Mouse (Mus musculus) subcutaneous adipose tissue, adult 2 months (tissue): ENCODE data around the gene Hist1h4d. TPM values are rescaled to one million over a fixed set of nuclear protein-coding genes. Genes with fewer than 3 reads are reported as not detected.

Source experiments
- polyA plus RNA-seq: library from polyadenylated mRNA; depleted of rRNA; stranded (reverse); fragments of >200 nt; gene quantifications from 2 replicates; pipeline ENCODE4 v1.2.3, GENCODE M21; 2012; ENCODE audit warnings: low replicate concordance; rRNA removed

Hist1h4d gene
- polyA plus RNA-seq = 3.8 and 10.8 TPM in 2 replicates

DNA sequence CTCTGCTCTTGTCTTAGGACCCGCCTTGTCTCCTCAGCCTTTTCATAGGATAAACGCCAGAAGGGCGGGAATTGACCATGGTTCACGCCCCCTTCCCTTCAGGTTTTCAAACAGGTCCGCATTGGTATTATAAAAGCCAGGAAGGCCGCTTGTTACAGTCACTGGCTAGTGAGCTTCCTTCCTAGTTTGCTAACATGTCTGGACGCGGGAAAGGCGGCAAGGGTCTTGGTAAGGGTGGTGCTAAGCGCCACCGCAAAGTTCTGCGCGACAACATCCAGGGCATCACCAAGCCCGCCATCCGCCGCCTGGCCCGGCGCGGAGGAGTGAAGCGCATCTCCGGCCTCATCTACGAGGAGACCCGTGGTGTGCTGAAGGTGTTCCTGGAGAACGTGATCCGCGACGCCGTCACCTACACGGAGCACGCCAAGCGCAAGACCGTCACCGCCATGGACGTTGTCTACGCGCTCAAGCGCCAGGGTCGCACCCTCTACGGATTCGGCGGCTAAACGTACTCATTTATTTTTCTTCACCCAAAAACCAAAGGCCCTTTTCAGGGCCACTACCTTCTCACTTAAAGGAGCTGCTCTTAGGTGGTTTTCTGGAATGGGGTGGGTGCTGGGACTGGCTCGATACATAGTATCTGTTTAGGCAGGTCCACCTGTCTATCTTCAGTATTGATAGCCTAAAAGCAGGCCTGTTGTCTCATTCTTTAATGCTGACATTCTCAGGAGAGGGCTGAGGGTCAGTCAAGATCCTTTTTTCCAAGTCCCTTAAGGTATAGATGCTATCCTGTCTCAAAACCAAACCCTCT, at the start of gene Hist1h4d:
TSS of gene Hist1h4d (plus strand) at position 191 of the 811 bp plus-strand sequence.

DNA sequence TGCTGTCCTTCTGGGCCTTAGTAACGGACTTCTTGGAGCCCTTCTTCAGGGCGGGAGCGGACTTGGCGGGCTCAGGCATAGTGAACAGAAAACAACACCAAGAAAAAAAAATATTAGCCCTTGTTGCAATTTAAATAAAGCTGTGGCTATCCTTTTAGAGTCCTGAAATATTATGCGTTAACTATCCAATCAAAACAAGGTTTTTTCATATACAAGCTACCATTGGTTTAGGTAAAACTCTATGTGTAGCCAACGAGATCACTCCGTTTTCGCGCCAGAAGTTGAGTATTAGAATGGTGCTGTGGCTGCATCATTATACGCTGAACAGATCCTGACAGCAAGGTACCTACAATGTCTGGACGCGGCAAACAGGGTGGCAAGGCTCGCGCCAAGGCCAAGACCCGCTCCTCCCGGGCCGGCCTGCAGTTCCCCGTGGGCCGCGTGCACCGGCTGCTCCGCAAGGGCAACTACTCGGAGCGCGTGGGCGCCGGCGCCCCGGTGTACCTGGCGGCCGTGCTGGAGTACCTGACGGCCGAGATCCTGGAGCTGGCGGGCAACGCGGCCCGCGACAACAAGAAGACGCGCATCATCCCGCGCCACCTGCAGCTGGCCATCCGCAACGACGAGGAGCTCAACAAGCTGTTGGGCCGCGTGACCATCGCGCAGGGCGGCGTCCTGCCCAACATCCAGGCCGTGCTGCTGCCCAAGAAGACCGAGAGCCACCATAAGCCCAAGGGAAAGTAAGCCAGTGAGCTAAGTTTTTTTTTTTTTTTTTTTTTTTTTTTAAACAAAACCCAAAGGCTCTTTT, 47.6 kb upstream of the Hist1h4d start, which contains the start of gene Hist1h2af:
TSS of gene Hist1h2af (plus strand) at position 347 of the 808 bp plus-strand sequence.

DNA sequence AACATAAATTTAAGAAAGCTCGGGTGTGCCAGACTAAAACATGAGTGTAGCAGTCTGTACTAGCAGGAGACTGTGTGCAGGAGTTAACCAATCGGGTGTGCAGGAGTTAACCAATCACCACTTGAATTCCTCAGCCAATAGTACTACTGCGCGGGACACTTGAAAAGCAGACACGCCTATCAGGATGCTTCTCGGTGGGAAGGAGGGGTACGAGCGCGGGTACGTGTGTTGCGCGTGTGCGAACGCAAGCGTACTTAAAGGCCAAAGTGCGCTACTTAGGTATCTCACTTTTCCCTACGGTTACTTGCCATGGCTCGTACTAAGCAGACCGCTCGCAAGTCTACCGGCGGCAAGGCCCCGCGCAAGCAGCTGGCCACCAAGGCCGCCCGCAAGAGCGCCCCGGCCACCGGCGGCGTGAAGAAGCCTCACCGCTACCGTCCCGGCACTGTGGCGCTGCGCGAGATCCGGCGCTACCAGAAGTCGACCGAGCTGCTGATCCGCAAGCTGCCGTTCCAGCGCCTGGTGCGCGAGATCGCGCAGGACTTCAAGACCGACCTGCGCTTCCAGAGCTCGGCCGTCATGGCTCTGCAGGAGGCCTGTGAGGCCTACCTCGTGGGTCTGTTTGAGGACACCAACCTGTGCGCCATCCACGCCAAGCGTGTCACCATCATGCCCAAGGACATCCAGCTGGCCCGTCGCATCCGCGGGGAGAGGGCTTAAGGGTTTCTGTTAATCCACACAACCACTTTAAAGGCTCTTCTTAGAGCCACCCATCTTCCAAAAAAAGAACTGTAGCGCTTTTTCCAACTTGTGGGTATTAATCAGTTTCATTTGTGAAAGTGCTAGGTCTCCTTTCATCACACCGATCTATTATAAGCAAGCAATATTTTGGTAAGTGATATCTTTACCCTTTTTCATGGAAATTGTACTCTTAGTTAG, 46.0 kb upstream of the Hist1h4d start, which contains the start of gene Hist1h3g:
TSS of gene Hist1h3g (plus strand) at position 286 of the 939 bp plus-strand sequence.

DNA sequence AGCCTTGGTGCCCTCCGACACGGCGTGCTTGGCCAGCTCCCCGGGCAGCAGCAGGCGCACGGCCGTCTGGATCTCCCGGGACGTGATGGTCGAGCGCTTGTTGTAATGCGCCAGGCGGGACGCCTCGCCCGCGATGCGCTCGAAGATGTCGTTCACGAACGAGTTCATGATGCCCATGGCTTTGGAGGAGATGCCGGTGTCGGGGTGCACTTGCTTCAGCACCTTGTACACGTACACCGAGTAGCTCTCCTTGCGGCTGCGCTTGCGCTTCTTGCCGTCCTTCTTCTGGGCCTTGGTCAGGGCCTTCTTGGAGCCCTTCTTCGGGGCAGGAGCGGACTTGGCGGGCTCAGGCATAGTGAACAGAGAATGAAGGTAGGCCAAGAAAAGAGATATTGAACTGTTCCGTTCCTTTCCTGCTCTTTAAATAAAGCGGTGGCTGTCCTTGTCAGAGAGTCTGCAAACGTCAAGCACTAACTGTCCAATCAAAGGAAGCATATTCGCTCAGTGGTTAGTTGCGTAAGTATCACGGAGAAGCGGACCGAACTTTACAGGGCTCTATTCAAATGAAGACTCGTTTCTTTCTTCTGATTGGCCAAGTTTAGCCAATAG, 38.3 kb upstream of the Hist1h4d start, which contains the start of gene Hist1h2bh:
TSS of gene Hist1h2bh (minus strand) at position 394 of the 609 bp plus-strand sequence.

DNA sequence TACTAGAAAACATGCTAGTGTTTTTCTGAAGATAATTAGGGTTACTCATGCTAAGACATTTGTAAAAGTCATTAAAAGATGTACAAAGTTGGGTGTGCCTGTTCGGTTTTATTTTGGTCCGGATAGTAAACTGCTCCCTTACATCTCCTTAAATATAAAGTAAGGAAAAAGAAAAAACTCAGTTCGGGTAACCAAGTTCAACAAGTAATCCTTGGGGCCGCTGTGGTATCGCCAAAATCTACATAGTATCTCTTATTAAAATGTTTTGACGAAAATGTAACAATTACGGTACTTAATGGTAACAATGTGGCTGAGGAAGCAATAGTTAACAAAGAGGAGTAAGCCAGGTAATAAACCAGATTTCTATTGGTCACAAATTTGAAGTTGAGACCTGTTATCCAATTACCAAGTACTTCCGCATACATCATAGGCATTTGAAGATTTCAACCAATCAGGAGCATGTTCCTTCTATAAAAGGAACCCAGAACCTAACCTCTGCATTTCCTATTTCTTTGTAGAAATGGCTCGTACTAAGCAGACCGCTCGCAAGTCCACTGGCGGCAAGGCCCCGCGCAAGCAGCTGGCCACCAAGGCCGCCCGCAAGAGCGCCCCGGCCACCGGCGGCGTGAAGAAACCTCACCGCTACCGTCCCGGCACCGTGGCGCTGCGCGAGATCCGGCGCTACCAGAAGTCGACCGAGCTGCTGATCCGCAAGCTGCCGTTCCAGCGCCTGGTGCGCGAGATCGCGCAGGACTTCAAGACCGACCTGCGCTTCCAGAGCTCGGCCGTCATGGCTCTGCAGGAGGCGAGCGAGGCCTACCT, 37.2 kb upstream of the Hist1h4d start, which contains the start of gene Hist1h3f:
TSS of gene Hist1h3f (plus strand) at position 88 of the 822 bp plus-strand sequence.

DNA sequence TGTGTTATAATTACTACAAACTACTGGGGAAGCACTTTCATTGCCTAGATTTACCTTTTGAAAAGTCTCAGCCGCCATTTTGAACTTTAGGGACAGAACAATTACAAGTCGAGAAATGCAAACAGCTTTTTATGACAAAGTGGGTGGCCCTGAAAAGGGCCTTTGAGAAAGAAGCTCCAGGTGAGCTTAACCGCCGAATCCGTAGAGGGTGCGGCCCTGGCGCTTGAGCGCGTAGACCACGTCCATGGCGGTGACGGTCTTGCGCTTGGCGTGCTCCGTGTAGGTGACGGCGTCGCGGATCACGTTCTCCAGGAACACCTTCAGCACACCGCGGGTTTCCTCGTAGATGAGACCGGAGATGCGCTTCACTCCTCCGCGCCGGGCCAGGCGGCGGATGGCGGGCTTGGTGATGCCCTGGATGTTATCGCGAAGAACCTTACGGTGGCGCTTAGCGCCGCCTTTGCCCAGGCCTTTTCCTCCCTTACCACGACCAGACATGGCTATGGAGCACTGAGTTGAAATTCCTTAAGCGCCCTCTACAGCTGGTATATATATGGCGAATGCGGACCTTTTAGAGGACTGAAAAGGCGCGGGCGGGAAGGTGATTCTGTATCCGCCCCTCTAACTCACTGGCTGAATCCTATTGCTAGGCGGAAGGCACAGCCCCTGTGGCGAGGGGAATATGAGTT, 30.1 kb upstream of the Hist1h4d start, which contains the start of gene Hist1h4f:
TSS of gene Hist1h4f (minus strand) at position 503 of the 689 bp plus-strand sequence.

DNA sequence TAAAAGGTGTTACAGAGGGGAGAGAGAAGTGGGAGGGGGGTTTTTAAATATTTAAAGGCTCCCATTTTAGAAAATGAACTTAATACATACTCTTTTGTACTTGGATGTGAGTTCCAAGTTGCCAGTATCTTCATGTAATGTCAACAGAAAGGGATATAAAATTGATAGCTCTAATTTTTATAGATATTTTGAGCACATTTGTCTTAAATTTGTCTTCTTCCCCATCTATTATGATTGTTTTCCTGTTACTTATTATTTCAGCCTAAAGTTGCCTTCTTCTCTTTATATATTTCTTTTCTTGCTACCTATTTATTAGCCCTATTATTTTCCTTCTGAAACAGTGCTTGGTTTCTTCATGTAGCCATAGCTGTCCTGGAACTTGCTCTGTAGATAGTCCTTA, 28.4 kb upstream of the Hist1h4d start, which contains the start of gene Hist1h1d:
TSS of gene Hist1h1d (plus strand) at position 301 of the 400 bp plus-strand sequence.

DNA sequence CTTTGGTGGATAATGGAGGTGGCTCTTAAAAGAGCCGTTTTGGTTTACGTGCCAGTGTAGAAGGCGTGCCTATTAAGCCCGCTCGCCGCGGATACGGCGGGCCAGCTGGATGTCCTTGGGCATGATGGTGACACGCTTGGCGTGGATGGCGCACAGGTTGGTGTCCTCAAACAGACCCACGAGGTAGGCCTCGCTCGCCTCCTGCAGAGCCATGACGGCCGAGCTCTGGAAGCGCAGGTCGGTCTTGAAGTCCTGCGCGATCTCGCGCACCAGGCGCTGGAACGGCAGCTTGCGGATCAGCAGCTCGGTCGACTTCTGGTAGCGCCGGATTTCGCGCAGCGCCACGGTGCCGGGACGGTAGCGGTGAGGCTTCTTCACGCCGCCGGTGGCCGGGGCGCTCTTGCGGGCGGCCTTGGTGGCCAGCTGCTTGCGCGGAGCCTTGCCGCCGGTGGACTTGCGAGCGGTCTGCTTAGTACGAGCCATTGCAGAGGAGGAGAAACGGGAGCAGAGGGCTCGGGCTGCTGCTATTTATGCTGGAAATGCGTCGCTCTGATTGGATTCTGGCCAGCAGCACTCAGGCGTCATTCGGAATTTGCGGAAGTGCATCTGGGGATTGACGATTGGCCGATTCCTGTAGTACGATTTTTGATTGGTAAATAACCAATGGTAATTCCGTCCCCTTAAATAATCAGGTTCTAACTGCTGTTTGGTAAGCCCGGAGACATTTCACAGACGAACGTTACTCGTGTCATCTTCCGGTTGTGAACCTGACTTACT, 19.3 kb upstream of the Hist1h4d start, which contains the start of gene Hist1h3e:
TSS of gene Hist1h3e (minus strand) at position 487 of the 777 bp plus-strand sequence.

DNA sequence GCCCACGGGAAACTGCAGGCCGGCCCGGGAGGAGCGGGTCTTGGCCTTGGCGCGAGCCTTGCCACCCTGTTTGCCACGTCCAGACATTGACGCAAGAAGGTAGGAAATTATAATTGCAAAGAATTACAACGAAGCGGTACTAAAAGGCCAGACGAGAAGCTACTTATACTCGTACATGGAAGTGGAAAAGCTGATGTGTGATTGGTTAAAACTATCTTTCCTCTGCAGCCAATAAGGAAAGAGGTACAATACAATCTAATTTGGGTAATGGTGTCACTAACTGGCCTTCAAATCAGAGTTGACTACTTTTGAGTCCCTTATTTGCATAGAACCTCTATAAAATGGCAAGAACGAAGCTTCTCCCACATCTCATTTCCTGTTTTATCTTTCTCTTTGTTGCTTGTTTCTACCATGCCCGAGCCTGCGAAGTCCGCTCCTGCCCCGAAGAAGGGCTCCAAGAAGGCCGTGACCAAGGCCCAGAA, 10.3 kb upstream of the Hist1h4d start, which contains the start of the genes Hist1h2ae and Hist1h2bg:
TSS of gene Hist1h2ae (minus strand) at position 199 of the 482 bp plus-strand sequence.
TSS of gene Hist1h2bg (plus strand) at position 375 of the 482 bp plus-strand sequence.

DNA sequence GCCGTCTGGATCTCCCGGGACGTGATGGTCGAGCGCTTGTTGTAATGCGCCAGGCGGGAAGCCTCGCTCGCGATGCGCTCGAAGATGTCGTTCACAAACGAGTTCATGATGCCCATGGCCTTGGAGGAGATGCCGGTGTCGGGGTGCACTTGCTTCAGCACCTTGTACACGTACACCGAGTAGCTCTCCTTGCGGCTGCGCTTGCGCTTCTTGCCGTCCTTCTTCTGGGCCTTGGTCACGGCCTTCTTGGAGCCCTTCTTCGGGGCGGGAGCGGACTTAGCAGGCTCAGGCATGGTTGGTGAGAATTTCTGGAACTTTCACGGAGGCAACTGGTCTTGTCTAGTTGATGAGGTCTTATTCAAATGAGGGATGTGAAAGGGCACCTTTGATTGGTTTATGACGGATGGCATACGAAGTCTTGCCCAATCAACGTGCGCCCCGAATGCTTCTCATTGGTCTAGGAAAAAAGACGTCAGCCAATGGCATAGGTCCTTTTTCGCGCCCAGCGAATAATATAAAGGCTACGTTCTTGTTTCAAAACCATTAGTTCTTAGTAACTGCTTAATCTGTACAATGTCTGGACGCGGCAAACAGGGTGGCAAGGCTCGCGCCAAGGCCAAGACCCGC, 7.4 kb upstream of the Hist1h4d start, which contains the start of the genes Hist1h2bf and Hist1h2ad:
TSS of gene Hist1h2bf (minus strand) at position 299 of the 627 bp plus-strand sequence.
TSS of gene Hist1h2ad (plus strand) at position 484 of the 627 bp plus-strand sequence.

DNA sequence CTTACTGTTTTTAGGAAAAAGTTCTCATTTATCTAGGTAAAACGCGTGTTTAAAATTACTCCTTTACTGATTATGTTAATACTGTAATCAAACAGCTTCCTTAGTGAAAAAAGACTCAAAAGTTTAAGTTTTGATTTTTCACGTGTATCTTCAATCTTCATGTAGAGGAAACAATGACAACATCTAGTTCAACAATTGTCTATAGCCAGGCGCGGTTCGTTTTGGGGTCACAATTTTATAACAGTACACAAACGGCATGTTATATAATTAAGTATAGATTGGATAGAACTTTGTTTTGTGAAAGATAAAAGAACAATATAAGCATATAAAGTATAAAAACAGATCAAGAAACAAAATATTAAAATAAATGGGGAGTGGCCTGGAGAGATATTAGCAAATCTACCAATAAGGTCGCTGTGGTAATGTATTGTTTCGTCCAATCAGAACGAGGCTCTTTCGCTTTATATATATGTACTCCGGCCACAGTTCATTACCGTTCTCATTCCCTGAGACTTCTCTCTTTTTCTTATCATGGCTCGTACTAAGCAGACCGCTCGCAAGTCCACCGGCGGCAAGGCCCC, 6.0 kb upstream of the Hist1h4d start, which contains the start of gene Hist1h3d:
TSS of gene Hist1h3d (plus strand) at position 493 of the 581 bp plus-strand sequence.

DNA sequence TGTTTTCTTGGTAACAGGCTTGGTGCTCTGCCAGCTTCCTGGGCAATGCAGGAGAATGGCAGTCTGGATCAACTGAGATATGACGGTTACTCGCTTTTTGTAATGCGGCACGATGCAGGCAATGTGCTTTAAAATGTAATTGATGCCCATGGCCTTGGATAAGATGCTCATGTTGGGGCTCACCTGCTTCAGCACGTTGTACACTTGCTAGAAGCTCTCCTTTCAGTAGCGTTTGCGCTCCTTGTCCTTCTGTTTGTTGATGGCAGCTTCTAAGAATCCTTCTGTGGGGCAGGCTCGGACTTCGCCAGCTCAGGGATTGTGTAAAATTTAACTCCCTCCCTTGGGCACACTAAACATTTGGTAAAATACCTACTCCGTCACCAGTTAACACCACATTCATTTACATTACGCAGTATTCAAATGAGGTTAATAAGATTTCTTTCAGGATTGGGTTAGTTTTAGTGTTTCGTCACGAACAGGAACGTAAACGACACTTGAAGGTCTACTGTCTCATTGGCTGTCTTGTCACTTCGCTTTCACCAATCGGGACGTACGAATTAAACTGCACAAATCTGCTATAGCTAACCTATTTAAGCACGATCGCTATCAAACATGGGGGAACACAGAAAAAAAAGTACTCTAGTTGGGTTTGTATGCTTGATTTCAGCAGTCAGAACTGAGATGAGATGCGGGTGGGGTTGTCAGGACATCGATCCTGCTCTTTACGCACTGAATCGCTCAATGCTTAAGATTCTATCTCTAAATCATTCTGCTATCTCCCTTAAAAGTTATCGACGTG, 39.5 kb downstream of the Hist1h4d start, which contains the start of gene Hist1h2be:
TSS of gene Hist1h2be (minus strand) at position 392 of the 799 bp plus-strand sequence.

DNA sequence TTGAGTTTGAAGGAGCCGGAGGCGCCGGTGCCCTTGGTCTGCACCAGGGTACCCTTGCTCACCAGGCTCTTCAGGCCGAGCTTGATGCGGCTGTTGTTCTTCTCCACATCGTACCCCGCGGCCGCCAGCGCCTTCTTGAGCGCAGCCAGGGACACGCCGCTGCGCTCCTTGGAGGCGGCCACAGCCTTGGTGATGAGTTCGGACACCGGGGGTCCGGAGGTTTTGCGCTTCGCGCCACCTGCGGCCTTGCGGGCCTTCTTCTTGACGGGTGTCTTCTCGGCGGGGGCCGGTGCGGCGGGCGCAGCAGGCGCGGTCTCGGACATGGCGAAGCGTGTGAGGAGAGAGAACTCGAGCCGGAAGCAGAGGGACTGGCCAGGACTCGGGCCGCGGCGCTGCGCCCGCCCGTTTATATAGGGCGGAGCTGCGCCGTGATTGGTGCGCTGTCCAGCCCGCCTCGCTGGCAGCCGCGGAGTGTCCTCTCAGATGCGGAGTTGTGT, 40.8 kb downstream of the Hist1h4d start, which contains the start of gene Hist1h1e:
TSS of gene Hist1h1e (minus strand) at position 384 of the 497 bp plus-strand sequence.

